Mouse (Mus musculus) liver, embryonic 16.5 days (tissue): Measurements from ENCODE around the gene Tmem256. TPM values are rescaled to one million over a fixed set of nuclear protein-coding genes. Genes with fewer than 3 reads are reported as not detected.

Experiments used
- ATAC-seq: fragments of 200-750 bp; cut with Nextera tagmentation; 2 replicates; pipeline ENCODE4 v1.8.0; 2017; ENCODE audit warnings: low read depth, mild to moderate bottlenecking, moderate number of reproducible peaks, moderate library complexity
- H3K27ac ChIP-seq: fragments of 300-500 bp; sonication (generic); 2 replicates; pipeline ENCODE4 v1.5.1; 2014; ENCODE audit warnings: mild to moderate bottlenecking, low read length
- H3K27me3 ChIP-seq: fragments of 300-500 bp; sonication (generic); 2 replicates; pipeline ENCODE4 v1.6.1; 2014; ENCODE audit warnings: low read depth, low read length, mixed read lengths; ENCODE audit not compliant: control insufficient read depth, insufficient read depth
- H3K36me3 ChIP-seq: fragments of 300-500 bp; sonication (generic); 2 replicates; pipeline ENCODE4 v1.6.1; 2014; ENCODE audit warnings: mild to moderate bottlenecking; ENCODE audit not compliant: control insufficient read depth, insufficient read depth
- H3K4me1 ChIP-seq: fragments of 300-500 bp; sonication (generic); 2 replicates; pipeline ENCODE4 v1.6.1; 2014; ENCODE audit warnings: low read depth, low read length, mixed read lengths; ENCODE audit not compliant: control insufficient read depth
- H3K4me2 ChIP-seq: fragments of 300-500 bp; sonication (generic); 2 replicates; pipeline ENCODE4 v1.6.1; 2014; ENCODE audit warnings: low read depth, low read length, mixed read lengths
- H3K4me3 ChIP-seq: fragments of 300-500 bp; sonication (generic); 2 replicates; pipeline ENCODE4 v1.5.1; 2014; ENCODE audit warnings: low read depth, mild to moderate bottlenecking, low read length
- H3K9ac ChIP-seq: fragments of 300-500 bp; sonication (generic); 2 replicates; pipeline ENCODE4 v1.6.1; 2014; ENCODE audit warnings: low read depth, low read length
- H3K9me3 ChIP-seq: fragments of 300-500 bp; sonication (generic); replicated peaks from 2 replicates; pipeline ENCODE4 v1.6.1; 2016; ENCODE audit warnings: low read length; ENCODE audit not compliant: control insufficient read depth
- WGBS: fragments of 180-500 bp; shearing (Covaris S2); extraction: QIAGEN DNeasy Blood & Tissue Kit; methylation state at CpG from one replicate; pipeline ENCODE4 v1.1.7; 2014; ENCODE audit not compliant: insufficient replicate concordance; 5-methylcytosine and 5-hydroxymethylcytosine counted together
- polyA plus RNA-seq: library from polyadenylated mRNA; unstranded; fragments of >200 nt; fragmentation: Nextera tagmentation; extraction: Ambion mirVana; gene quantifications from 2 replicates; pipeline ENCODE4 v1.2.1, GENCODE M21; 2015

Tmem256 gene
- polyA plus RNA-seq, 1 experiment from 2014 or later, result 404 TPM

- Histone ChIP-seq H3K4me3 (no peak overlapping the region), H3K9ac (no peak overlapping the region), H3K4me2 (no peak overlapping the region), H3K4me1 (peaks cover 42% of the 10 kb centered on the region), H3K27me3 (peaks cover 90% of the 10 kb centered on the region), H3K27ac (no peak overlapping the region), H3K36me3 (no peaks in the 10 kb centered on the region), H3K9me3 (no peaks in the 10 kb centered on the region)
- WGBS, result 2% methylated on average over 11 of the region's 11 CpGs
- no peak for ATAC-seq
Observed at GRCm38 (mm10) chr11:69800138-69800391, 38.2 kb upstream of the Tmem256 start.

GRCm38 (mm10) chr11:69800392-69801197 lies 37.7 kb upstream of the Tmem256 start:
- H3K4me1 ChIP-seq, result peaks cover 41% of the 10 kb centered on the region
- no peak overlapping the region for H3K9ac ChIP-seq
- H3K4me2 ChIP-seq, result peak overlapping the region; percentile 51
- no peak overlapping the region for H3K27ac ChIP-seq
- no peak for ATAC-seq
- H3K27me3 ChIP-seq, result peaks cover 96% of the 10 kb centered on the region
- under 1% methylated on average over 36 of the region's 36 CpGs for WGBS
- H3K36me3 ChIP-seq, result no peaks in the 10 kb centered on the region
- H3K4me3 ChIP-seq, result peak overlapping the region; percentile 41
- no peaks in the 10 kb centered on the region for H3K9me3 ChIP-seq

GRCm38 (mm10) chr11:69801379-69801977 lies 36.8 kb upstream of the Tmem256 start, which contains the start of gene Fgf11:
Fgf11 (minus strand) TSS chr11:69801857.
- Histone ChIP-seq H3K9ac (peak within 1 kb of the TSS; percentile 36; the same call in 1 of the 2 replicates), H3K27ac (no peak within 1 kb of the TSS), H3K9me3 (no peaks in the 10 kb centered on the region), H3K4me1 (peaks cover 37% of the 10 kb centered on the region), H3K27me3 (peaks cover 96% of the 10 kb centered on the region), H3K4me2 (peak within 1 kb of the TSS; percentile 78), H3K36me3 (no peaks in the 10 kb centered on the region), H3K4me3 (peak within 1 kb of the TSS; percentile 57)
- no peak for ATAC-seq
- 3% methylated on average over 33 of the region's 33 CpGs for WGBS

- Histone ChIP-seq H3K27me3 (peaks cover 89% of the 10 kb centered on the region), H3K4me2 (peak overlapping the region; percentile 78), H3K27ac (no peak overlapping the region), H3K4me1 (peaks cover 37% of the 10 kb centered on the region), H3K36me3 (no peaks in the 10 kb centered on the region), H3K9ac (peak overlapping the region; percentile 36; the same call in 1 of the 2 replicates), H3K9me3 (no peaks in the 10 kb centered on the region), H3K4me3 (peak overlapping the region; percentile 57)
- WGBS, result under 1% methylated on average over 32 of the region's 33 CpGs
- ATAC-seq, result peak; percentile 43; the same call in 1 of the 2 replicates
Observed at GRCm38 (mm10) chr11:69802648-69803105, 35.6 kb upstream of the Tmem256 start.

- H3K9me3 ChIP-seq, result no peaks in the 10 kb centered on the region
- peak overlapping the region; percentile 57 for H3K4me3 ChIP-seq
- peak overlapping the region; percentile 41 for H3K9ac ChIP-seq
- H3K4me2 ChIP-seq, result peak overlapping the region; percentile 78
- whole genome bisulfite sequencing, result 2% methylated on average over 12 of the region's 12 CpGs
- H3K4me1 ChIP-seq, result peaks cover 37% of the 10 kb centered on the region
- H3K36me3 ChIP-seq, result no peaks in the 10 kb centered on the region
- peak overlapping the region; percentile 29; the same call in 1 of the 2 replicates for H3K27ac ChIP-seq
- peak; percentile 34 for ATAC-seq
- peaks cover 83% of the 10 kb centered on the region for H3K27me3 ChIP-seq
Observed at GRCm38 (mm10) chr11:69803328-69803727, 35.0 kb upstream of the Tmem256 start.

GRCm38 (mm10) chr11:69803786-69804651 lies 34.3 kb upstream of the Tmem256 start:
- Histone ChIP-seq H3K4me1 (peaks cover 37% of the 10 kb centered on the region), H3K9me3 (no peaks in the 10 kb centered on the region), H3K36me3 (no peaks in the 10 kb centered on the region), H3K4me2 (peak overlapping the region; percentile 78), H3K27ac (peak overlapping the region; percentile 29; the same call in 1 of the 2 replicates), H3K4me3 (peak overlapping the region; percentile 57), H3K27me3 (peaks cover 77% of the 10 kb centered on the region), H3K9ac (peak overlapping the region; percentile 41)
- peak; percentile 72 for ATAC-seq
- WGBS, result 3% methylated on average over 60 of the region's 60 CpGs

- Histone ChIP-seq H3K9ac (no peak overlapping the region), H3K4me2 (peak overlapping the region; percentile 78; the same call in 1 of the 2 replicates), H3K4me3 (no peak overlapping the region), H3K36me3 (no peaks in the 10 kb centered on the region), H3K9me3 (no peaks in the 10 kb centered on the region), H3K27me3 (peaks cover 71% of the 10 kb centered on the region), H3K4me1 (peaks cover 37% of the 10 kb centered on the region), H3K27ac (no peak overlapping the region)
- ATAC-seq, result no peak
- WGBS, result 23% methylated on average over 12 of the region's 12 CpGs
Observed at GRCm38 (mm10) chr11:69804652-69804940, 33.7 kb upstream of the Tmem256 start.

GRCm38 (mm10) chr11:69804972-69805909 lies 33.1 kb upstream of the Tmem256 start, which contains the start of gene Tmem102:
Tmem102 (minus strand) TSS chr11:69805624.
- Histone ChIP-seq H3K27ac (no peak within 1 kb of the TSS), H3K9ac (no peak within 1 kb of the TSS)
- no peak for ATAC-seq

More at GRCm38 (mm10) chr11:69804972-69805909, 33.1 kb upstream of the Tmem256 start, which contains the start of gene Tmem102:
- Histone ChIP-seq H3K4me2 (peak within 1 kb of the TSS; percentile 78; the same call in 1 of the 2 replicates), H3K4me1 (peaks cover 37% of the 10 kb centered on the region), H3K36me3 (no peaks in the 10 kb centered on the region), H3K9me3 (no peaks in the 10 kb centered on the region), H3K4me3 (peak within 1 kb of the TSS; percentile 11; the same call in 1 of the 2 replicates), H3K27me3 (peaks cover 65% of the 10 kb centered on the region)
- 22% methylated on average over 29 of the region's 29 CpGs for WGBS
